Mouse (Mus musculus): ENCODE measurements around the gene Fv1. TPM values are rescaled to one million over a fixed set of nuclear protein-coding genes. Genes with fewer than 3 reads are reported as not detected.

Gene Fv1
- 4.8 TPM for polyA plus RNA-seq (2017; shearing (Covaris generic))

GRCm38 (mm10) chr4:147868450-147869031, at the start of gene Fv1, which contains the start of gene Miip:
Gene Fv1, plus strand, starts transcription at chr4:147868979.
Gene Miip, minus strand, starts transcription at chr4:147868816.

GRCm38 (mm10) chr4:147847614-147848583, 20.9 kb upstream of the Fv1 start, which contains the start of gene Zfp933:
Gene Zfp933, minus strand, starts transcription at chr4:147848366.

GRCm38 (mm10) chr4:147904313-147905089, 35.7 kb downstream of the Fv1 start, which contains the start of gene Mfn2:
Gene Mfn2, minus strand, starts transcription at chr4:147904704.

Other genes with a start within 250 kb of the Fv1 start
- gene Zfp979, start 226.5 kb upstream of the Fv1 start, polyA plus RNA-seq (2017; shearing (Covaris generic)), result 0.43 TPM
- gene Zfp534, start 166.4 kb upstream of the Fv1 start, polyA plus RNA-seq (2017; shearing (Covaris generic)), result not detected
- 32.1 TPM for gene Zfp984, start 59.2 kb upstream of the Fv1 start, polyA plus RNA-seq (2017; shearing (Covaris generic))
- gene Zfp933, start 20.6 kb upstream of the Fv1 start, polyA plus RNA-seq (2017; shearing (Covaris generic)), result 6.2 TPM
- 115 TPM for gene Miip, start 163 bp upstream of the Fv1 start, polyA plus RNA-seq (2017; shearing (Covaris generic))
- 51.4 TPM for gene Mfn2, start 35.7 kb downstream of the Fv1 start, polyA plus RNA-seq (2017; shearing (Covaris generic))
- gene Plod1, start 67.8 kb downstream of the Fv1 start, polyA plus RNA-seq (2017; shearing (Covaris generic)), result 10.1 TPM
- gene 2510039O18Rik, start 71.9 kb downstream of the Fv1 start, polyA plus RNA-seq (2017; shearing (Covaris generic)), result 2.8 TPM
- not detected for gene Nppb, start 116.8 kb downstream of the Fv1 start, polyA plus RNA-seq (2017; shearing (Covaris generic))
- not detected for gene Nppa, start 131.7 kb downstream of the Fv1 start, polyA plus RNA-seq (2017; shearing (Covaris generic))
- gene Clcn6, start 169.8 kb downstream of the Fv1 start, polyA plus RNA-seq (2017; shearing (Covaris generic)), result 7.8 TPM
- gene Mthfr, start 170.1 kb downstream of the Fv1 start, polyA plus RNA-seq (2017; shearing (Covaris generic)), result 23.0 TPM
- 26.2 TPM for gene Agtrap, start 219.1 kb downstream of the Fv1 start, polyA plus RNA-seq (2017; shearing (Covaris generic))

Measured in activated CD4-positive, CD25-positive, alpha-beta regulatory T cell, adult 9 weeks (primary cell).